Mouse (Mus musculus) kidney, postnatal 36 days (tissue): ENCODE data around the gene Arhgap30.

ENCODE experiments used
- DNase-seq, 2 experiments: peaks; one replicate each; pipeline ENCODE4 v3.0.0; 2021 to 2022; ENCODE audit warnings: mixed read lengths in 2 of 2

Arhgap30 gene

DNA sequence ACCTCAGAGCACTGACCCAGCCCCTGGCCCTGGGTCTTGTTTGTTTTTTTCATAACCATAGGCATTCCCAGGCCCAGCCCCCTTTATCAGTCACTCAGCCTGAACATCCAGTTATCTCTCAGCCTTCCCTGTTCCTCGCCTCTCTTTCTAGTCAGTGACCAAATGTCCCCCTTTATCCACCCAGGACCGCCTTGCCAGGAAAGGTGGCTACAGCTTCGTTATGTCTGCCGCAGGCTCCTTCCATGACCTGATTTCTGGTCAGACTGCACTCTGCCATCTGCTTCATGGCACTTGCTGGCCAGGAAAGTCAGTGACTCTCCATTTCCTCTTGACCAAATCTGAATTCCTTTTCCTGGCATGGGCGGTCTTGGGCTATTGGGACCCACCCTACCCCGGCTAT is 10.5 kb upstream of the Arhgap30 start:
- DNase-seq = no peak

DNA sequence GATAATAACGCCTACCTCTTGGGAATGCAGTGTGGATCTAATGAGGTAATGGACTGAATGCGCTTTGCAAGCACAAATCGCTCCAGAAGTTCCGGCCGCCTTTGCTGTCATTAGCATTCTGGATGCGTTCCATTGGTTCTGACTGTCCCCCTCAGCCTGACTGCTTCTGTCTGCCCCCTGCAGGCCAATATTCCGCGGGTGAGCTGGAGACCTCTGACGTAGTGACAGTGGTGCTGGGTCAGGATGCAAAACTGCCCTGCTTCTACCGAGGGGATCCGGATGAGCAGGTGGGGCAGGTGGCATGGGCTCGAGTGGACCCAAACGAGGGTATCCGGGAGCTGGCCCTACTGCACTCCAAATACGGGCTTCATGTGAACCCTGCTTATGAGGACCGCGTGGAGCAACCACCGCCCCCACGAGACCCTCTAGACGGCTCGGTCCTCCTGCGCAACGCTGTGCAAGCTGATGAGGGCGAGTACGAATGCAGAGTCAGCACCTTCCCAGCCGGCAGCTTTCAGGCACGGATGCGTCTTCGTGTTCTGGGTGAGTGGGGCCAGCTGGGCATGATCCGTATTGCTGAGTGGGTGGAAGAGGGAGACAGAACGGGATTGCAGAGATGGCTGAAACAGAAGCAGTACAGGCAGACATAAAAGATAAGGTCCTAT is 8.7 kb upstream of the Arhgap30 start:
- DNase-seq = peak; percentile 84 to 89

DNA sequence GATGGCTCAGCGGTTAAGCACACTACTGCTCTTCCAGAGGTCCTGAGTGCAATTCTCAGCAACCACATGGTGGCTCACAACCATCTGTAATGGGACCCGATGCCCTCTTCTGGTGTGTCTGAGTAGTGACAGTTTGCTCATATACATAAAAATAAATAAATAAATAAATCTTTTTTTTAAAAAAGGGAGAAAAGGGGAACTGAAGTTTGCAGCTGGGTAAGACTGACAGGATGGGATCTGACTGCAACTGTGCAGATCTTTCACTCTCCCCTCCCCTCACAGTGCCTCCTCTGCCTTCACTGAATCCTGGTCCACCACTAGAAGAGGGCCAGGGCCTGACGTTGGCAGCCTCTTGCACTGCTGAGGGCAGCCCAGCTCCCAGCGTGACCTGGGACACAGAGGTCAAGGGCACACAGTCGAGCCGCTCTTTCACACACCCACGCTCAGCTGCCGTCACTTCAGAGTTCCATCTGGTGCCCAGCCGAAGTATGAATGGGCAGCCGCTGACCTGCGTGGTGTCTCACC is 6.6 kb upstream of the Arhgap30 start:
- DNase-seq = no peak

DNA sequence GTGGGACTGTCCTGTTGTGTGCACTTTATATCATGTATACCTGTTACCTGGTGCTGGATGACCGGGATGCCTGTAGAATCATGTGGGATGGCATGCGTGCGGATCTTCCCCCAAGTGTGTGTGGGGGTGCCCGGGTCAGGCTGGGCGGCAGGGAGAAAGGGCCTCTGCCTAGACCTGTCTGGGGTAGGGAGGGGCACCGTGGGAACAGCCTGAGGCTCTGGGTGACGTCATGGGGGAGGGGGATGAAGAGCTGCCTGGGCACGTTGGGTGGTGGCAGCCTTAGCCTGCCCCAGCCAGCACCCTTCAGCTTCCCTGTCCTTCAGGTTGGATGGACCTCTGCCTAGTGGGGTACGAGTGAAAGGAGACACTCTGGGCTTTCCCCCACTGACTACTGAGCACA is 4.4 kb upstream of the Arhgap30 start:
- DNase-seq = no peak

DNA sequence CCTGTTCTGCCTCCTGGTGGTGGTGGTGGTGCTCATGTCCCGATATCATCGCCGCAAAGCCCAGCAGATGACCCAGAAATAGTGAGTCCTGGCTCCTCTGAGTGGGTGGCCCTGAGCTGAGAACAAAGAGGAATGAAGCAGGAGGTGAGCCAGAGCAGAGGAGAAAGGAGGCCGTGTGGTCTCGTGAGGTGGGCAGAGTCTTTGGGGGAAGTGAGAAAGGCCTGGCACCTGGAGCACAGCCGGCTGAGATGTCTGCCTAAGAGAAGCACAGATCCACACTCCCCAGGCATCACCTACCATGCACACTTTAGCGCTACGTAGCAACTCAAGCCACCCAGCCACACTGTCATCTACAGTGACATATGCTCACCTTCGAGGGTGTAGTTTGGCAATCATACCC is 3.6 kb upstream of the Arhgap30 start:
- DNase-seq = peak in 1 of 2 experiments; percentile 11

DNA sequence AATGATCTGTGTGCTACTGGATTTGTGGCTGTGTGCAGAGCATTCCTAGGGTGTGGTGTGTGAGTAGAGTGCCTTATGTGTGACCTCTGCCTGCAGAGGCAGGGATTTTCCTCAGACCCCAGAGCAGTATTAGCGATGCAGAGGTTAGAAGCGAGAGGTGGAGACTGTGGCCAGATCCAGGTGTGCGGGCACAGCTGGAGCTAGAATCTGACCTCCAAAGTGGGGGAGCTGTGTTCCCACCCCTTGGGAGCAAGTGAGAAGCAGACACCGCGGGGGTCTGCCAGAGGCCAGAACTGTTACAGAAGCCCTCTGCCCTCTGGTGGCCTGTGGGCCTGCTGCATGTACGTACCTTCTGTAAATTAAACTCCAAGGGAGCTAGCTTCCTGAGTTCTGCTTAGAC is 1.7 kb upstream of the Arhgap30 start:
- peak in 1 of 2 experiments; percentile 24 for DNase-seq

DNA sequence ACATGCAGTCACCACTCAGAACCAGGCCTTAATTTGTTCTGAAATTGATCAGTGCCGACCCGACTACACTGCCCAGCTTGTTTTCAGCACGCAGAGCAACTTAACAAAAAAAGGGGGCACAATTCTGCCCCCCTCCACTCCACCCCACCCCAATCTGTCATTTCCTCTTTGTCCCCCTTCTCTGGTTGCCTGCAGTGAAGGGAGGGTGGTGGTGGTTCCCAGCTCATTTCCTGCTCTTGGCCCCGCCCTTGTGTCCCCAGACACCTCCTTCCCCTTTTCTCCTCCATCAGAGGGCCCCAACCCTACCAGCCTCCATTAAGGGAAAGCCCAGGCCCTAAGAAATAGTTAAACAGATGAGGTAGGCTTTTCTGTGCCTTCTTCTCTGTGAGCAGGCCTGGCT is 1.3 kb downstream of the Arhgap30 start:
- DNase-seq = peak in 1 of 2 experiments; percentile 22

DNA sequence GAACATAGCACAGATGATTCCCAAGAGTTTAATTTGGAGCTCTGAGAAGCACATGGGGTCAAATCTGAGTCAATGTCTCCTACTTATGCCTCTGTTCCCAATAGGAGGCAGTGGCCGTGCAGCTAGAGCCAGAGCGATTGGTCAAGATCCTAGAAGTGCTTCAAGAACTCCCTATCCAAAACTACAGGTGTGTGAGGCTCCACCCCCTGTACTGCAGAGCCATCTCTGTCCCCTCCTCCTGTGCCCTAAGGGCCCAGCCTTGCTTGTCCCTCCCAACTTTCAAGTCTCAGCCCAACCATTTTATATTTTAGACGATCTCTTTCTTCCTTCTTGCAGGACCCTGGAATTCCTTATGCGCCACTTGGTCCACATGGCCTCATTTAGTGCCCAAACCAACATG is 13.1 kb downstream of the Arhgap30 start:
- no peak for DNase-seq

DNA sequence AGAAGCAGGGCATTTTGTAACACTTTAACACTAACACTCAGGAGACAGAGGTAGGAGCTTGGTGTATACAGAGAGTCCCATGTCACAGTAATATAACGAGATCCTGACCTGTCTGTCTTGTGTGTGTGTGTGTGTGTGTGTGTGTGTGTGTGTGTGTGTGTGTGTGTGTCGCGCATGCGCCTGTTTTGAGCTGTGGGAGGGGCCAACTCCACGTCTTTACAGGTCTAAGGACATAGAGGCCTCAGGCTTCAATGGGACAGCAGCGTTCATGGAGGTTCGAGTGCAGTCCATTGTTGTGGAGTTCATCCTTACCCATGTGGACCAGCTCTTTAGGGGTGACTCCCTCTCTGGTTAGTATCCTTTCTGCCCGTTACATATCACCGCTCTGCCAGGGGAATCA is 14.2 kb downstream of the Arhgap30 start:
- DNase-seq = no peak

DNA sequence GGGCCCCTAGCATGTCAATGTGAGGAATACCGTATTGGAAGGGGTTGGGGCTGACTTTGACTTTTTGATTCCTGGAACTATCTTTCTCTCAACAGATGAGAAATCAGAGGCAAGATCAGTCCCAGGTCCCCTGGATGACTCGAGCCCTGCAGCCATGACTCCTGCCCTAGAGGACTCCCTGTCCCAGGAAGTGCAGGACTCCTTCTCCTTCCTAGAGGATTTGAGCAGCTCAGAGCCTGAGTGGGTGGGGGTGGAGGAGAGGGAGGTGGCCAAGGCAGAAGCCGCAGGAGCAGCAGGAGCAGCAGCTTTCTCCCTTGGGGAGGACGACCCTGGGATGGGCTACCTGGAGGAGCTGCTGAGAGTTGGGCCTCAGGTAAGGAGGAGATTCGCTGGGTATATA is 18.5 kb downstream of the Arhgap30 start:
- no peak for DNase-seq

DNA sequence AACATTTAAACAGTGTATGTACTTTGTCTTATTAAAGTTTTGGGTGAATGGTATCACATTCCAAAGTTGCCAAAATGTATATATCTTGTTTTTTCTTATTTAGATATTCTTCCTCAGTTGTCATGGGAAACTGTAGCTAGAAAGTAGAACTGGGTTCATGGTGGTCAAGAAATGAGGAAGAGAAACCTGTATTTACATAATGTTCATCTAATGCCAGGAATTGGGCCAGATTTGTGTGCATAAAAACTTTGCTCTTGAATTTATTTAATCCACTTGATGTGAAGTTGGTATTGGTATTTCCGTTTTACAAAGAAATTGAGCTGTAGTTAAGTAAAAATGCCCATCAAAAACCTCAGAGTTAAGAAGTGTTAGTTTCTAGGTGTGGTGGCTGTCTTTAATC is 21.5 kb downstream of the Arhgap30 start:
- no peak for DNase-seq

DNA sequence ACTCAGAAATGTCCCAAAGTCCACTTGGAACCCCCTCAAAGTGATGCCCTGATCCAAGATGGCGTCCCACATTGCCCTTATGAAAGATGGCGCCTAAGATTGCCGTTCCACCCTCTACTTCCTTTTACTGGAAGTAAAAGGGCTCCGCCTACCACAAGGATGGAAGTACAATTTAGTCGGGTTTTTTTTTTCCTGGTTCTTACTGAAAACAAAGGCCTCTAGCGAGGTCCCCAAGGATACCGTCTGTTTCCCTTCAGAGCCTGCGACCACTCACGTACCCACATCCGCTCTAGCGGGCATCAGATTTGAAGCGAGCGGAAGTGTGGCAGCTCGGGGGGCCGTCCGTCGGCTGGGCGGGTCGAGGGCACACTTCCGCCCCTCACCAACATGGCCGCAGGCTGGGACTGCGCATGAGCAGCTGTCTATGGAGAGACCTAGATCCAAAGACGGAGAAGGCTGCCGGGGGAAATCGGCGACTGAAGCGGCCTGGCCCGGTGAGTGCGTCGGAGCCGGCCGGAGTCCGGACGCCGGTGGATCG is 22.3 kb downstream of the Arhgap30 start, which contains the start of gene Usf1:
Gene Usf1, plus strand, starts transcription at position 367 of the 538 bp plus-strand sequence.
- peak; percentile 95 to 96 for DNase-seq

DNA sequence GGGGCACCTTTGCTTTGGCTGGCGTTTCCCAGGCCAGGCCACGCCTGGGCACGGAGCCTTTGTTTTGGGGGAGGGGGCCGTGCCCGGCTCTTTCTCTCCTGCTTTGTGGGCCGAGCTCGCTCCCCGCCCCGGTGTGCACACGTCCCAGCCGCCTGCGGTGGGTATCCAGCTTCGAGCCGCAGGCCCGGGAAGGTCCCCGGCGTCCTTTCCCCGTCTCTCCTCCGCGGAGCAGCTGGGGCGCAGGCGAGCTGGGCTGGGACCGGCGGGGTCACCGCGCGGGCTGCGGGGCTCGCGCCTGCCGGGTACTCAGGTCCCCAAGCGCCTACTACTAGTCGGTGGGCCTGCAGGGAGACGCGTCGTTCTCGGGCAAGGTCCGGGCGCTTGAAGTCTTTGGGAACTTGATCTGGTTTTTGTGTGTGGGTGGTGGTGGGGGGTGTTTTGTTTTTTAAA is 22.8 kb downstream of the Arhgap30 start:
- DNase-seq = no peak

DNA sequence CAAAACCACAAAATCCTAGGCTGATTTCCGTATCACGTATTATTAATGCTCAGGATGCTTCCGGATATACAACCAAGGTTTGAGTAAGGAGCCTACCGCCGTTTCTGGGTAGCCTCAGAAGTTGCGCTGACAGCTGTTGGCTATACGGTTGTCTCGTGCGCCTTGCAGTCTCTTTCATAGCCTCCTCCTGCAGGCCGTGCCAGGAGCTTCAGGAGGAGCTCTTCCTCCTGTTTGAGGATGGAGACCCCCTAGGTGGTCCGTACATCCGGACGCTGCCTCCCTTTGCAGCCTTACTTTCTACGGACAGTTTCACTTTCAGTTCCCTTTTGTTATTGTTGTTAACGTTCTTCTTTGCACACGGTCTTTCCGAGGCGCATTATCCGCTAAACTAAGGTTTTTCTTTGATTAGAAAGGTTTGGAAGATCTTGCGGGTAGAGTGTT is 23.3 kb downstream of the Arhgap30 start:
- peak; percentile 39 to 52 for DNase-seq

DNA sequence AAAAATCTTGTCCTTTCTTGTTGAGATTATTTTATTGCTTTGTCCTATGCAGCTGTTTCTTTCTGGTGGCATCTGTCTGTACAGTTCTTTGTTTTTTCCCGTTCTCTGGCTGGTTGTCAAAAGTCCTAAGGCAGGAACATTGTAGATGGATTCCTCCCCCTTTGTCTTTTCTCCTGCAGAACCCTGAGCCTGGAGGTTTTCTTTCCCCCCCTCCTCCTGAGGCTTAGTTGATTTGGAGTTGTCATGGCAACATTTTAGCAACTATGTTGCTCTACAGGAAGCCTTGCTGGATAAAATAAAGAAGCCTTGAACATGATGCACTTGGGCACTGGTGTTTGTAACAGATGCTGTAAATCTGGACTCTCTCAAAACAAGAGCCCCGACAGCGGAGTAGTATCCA is 23.7 kb downstream of the Arhgap30 start:
- DNase-seq = no peak

DNA sequence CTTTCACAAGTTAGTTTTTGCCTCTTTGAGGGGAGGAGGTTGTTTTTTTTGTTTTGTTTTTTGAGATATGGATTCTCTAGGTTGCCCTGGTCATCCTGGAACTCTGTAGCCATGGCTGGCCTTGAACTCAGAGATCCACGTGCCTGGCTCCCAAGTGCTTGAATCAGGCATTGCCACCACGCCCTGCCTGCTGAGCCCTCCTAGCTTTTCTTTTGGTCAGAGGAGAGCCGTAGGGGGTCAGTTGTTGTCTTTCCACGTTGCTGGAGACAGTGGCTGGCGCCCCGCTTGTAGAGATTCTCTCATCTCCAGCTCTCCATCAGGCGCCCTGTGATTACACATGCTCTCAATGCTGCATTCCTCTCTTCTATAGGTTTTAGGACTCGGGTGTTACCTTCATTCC is 24.9 kb downstream of the Arhgap30 start:
- DNase-seq = no peak

DNA sequence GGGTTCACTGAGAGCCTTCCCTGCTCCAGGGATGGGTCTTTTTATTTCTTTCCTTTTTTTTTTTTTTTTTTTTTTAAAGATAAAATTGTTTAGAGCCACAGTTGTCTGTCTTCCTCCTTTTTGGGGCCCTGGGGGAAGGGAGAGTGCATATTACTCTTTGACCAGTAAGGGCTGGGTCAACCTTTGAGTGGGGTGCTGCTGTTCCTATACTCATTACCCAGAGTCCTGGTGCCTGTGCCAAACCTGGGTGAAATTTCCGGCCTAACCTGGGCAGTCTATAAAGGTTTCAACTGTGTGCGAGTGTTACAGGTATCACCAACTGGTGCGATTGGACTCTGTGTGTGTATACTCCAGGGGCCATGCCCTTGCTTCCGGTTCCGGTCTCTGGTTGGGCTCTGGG is 29.9 kb downstream of the Arhgap30 start, which contains the start of gene Tstd1:
Gene Tstd1, plus strand, starts transcription at position 213 of the 400 bp plus-strand sequence.
- peak; percentile 80 to 89 for DNase-seq

DNA sequence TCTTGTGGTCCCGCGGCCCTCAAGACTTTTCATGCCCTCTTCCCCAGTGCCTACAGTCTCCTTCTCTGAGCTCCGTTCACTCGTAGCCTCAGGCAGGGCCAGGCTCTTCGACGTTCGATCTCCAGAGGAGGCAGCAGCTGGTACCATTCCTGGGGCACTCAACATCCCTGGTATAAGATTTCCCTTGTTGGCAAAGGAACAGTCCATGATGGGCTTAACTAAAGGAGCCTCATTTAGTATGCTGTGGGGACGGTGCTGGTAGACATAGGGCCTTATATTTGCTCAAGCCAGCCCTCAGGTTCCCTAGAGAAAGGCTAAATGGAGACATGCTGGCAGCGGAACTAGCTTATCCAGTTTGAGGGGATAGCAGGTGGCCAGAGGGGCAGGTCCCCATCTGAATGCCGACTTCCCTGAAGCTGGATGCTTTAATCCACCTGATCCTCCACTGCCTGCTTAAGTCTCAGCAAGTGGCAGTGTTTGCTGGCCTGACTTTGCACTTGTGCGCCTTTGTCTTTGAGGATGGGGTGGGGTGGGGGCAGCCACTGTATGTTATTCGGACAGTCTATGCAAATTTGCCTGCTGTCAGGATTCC is 30.6 kb downstream of the Arhgap30 start:
- no peak for DNase-seq

DNA sequence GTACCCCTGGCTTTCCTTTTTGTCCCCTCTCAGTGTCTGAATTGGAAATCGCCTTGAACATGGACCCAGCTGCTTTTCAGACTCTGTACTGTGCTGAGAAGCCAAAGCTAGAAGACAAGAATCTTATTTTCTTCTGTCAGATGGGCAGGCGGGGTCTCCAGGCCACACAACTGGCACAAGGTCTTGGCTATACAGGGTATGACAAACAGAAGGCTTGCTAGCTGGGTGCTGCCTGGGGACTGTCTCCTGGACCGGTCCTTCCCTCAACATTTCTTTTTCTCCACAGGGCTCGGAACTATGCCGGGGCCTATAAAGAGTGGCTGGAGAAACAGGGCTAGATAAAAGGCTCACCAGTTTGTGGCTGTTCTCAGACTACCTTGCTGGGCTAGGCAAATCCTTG is 31.2 kb downstream of the Arhgap30 start:
- DNase-seq = no peak

DNA sequence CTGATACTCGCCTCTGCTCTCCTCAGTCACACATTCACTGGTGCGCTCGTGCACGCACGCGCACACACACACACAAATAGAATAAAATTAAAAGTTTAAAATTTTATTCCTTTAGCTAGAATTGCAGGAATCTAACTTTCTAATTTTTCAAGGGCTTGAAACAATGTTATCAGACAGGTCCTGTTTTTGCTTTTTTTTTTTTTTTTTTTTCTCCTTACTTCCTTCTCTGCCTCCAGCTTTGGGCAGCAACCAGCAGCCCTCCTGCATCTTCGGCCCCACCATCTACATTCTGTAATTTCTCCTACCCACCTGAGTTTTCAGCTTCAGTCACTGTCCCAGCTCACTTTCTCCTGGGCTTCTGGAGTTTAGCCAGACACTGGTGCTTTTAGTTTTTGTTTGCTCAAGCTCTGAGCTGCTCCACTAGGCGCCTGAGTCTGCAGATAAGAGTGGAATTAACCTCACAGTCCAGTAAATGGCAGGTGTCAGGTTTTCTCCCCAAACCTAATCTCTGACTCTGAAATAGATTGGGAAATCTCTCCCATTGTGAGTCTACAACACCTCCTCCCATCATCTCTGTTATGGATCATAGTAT is 33.8 kb downstream of the Arhgap30 start:
- no peak for DNase-seq

DNA sequence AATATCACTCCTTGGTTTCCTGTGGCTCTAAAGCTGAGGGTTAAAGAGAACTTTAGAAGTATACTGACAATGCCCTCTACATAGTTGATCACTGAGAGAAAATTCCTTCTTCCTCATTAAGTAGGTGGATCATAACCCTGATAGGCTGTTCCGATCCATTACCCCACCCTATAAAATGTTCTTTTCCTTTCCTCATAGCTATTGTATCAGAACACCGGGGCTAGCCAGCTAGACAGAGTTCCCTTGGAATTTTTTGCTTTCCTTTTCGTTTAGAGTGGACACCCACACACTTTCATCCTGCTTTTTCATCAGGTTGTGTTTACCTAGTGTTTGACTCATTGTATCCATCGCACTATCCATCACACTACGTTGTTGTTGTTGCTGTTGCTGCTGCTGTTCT is 35.9 kb downstream of the Arhgap30 start:
- no peak for DNase-seq

DNA sequence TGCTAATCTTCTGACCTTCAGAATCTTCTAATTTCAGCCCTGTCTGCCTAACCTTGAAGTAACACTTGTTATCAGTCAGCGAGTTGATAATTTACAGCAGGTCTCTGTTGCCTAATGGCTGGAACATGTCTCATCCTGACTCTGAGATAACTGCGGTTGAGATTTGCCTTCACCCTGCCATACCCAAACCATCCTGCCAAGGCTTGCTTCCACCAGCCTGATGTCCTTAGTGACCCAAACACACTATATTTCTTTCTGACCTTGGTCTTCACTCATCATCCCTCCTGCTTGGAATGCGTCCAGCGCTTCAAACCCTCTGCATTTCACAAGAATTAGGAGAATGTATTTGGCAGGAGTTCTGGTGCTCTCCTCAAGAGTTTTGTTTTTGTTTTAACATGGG is 36.4 kb downstream of the Arhgap30 start:
- DNase-seq = peak in 1 of 2 experiments; percentile 26

DNA sequence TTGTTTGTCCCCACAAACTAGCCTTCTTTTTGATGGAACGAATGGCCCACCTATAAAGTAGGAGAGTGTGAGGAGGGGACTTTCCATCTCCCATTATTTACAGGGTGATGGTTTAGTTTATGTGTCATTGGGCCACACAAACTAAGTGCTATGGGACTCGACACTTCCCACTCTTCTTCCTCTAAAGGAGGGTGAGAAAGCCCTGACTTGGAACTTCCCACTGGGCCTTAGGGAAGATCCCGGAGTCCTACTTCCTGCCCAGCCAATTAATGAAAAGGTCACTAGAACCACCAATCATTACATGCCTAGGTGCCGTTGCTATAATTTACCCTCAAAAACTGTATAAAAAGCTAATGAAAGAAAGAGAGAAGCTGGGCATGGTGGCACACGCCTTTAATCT is 43.4 kb downstream of the Arhgap30 start:
- no peak for DNase-seq
